Mouse (Mus musculus) thymus, postnatal 36 days (tissue): ENCODE results near the gene Slfn8.
A peak's percentile ranks its signal among the peaks of the same experiment; 100 is the strongest.
"Not testable (repeated sequence)": the region's sequence is repeated elsewhere in the genome, so short reads cannot be mapped to it uniquely, and the experiment has no call there.

Experiments
- DNase-seq, 2 experiments: peaks; one replicate each; pipeline ENCODE4 v3.0.0; 2022; ENCODE audit warnings: mixed read lengths in 2 of 2

Gene Slfn8

DNA sequence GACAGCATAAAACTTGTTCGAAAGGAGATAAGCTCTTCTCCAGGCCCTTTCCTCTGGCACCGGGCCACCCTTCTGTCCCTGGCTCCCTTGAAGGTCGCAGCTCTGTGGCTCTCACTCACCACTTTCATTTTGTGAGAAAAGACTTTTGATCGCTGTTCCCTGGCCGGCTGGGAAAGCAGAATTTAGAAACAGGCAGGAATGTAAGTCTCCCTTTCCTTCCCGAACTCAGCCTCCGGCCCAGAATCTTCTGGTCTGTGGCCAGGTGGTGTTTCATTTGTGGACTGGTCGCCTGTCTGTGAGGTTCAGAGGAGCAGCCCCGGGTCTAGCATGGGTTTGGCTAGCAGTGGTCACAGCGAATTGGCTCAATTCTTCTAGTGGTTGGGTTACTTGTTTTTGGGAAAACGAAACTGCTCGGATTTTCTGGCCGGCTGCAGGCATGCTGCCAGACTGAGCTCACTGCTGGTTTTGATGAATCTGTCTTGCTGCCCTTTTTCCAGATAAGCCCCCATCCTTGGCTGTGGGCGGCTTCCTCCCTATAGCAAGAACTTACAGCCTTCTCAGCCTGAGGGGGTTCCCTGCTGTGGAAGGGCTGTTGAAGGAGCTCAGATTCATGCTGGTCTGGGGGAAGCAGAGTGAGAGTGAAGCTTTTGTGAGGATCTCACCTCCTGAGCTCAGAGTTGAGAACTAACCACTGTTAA is 29.0 kb downstream of the Slfn8 start, which contains the start of gene Slfn9:
Gene Slfn9, minus strand, starts transcription at position 362 of the 698 bp plus-strand sequence.
- DNase-seq: peak; percentile 26 to 29

- DNase-seq: peak; percentile 27 to 31
Observed at GRCm38 (mm10) chr11:82990612-82991385, 29.8 kb downstream of the Slfn8 start.

DNA sequence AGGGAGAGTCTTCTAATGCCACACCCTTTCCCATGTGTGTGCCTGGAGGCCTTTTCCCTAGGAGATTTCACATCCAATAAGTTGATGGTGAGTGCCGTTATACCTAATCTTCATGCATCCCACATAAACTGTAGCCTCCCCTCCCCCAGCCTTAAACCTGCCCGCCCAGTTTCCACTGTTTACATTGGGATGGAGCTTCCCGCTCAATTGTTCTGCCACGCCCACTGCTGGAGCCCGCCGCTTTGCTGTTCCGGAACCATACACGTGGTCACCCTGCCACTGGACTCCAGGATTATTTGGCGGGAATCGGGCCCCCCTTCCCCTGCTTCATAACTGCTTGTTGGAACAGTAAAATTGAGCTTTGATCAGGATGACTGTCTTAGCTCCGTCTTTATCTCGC is 31.3 kb downstream of the Slfn8 start:
- DNase-seq: peak in 1 of 2 experiments; percentile 7

DNA sequence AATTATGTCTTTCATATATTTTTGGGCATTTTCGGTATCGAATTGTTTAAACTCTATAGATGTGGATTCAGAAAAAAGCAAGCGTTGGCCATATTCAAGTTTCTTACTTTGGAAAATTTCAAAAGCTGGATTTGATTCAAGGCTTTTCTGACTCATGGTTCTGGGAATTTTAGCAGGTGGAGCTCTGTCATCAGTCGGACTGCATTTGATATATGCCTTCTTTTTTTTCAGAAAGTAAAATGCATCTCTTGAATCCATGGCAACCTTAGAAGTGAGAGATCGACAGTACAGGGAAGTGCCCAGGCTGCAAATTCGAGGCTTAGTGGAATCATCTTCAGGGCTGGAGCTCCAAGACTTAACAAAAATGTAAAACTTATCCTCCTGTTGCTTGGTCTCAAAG is 33.0 kb downstream of the Slfn8 start:
- no peak for DNase-seq

DNA sequence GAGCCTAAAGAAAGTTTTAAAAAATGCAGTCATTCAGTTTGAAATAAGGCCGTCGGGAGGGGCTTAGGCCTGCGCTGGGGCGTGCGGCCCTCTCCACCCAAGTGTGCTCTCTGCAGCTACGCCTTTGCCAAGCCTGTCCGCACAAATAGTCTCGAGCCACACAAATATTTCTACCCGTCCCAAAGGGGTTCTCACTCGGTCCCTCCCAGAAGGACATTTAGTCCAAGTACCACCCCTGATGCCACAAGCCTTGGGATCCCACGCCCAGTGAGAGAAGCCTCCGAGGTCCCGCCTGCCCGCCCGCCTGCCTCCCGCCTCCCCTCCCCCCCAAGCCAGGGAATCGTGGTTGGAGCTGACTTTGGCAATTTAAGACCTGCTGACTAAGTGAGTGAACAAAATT is 37.4 kb downstream of the Slfn8 start:
- no peak for DNase-seq

DNA sequence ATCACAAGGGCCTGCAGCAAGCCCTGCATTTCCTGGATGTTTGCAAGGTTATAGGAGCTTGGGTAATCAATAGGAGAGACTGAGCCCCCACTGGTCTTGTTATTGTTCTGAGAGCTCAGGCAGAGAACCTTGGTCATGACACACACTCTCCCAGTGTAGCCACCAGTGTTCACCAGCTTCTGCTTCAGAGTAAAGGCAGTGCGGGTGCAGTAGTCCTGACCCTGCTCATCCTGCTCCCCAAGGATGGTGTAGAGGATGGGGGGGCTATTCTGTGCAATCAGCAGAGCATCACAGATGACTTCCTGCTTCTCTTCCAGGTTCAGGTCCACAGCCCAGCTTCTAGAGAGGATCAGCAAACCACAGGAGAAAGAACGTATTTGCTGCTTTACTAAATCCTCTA is 38.2 kb downstream of the Slfn8 start:
- DNase-seq: not testable (repeated sequence)

GRCm38 (mm10) chr11:82973916-82974315 is 46.7 kb downstream of the Slfn8 start:
- peak; percentile 29 to 41 for DNase-seq

DNA sequence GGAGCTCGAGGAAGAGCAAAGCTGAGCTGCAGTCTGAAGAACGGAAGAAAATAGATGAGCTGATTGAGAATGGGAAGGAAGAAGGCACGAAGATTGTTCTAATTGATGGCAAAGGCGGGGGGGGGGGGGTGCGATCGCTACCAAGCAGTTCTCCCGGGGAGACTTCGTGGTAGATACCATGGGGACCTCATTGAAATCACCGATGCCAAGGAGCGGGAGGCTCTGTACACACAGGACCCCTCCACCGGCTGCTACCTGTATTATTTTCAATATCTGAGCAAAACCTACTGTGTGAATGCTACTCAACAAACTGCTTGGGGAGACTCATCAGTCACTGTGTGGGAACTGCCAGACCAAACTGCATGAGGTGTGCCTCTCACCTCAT is 49.0 kb downstream of the Slfn8 start:
- no peak for DNase-seq

DNA sequence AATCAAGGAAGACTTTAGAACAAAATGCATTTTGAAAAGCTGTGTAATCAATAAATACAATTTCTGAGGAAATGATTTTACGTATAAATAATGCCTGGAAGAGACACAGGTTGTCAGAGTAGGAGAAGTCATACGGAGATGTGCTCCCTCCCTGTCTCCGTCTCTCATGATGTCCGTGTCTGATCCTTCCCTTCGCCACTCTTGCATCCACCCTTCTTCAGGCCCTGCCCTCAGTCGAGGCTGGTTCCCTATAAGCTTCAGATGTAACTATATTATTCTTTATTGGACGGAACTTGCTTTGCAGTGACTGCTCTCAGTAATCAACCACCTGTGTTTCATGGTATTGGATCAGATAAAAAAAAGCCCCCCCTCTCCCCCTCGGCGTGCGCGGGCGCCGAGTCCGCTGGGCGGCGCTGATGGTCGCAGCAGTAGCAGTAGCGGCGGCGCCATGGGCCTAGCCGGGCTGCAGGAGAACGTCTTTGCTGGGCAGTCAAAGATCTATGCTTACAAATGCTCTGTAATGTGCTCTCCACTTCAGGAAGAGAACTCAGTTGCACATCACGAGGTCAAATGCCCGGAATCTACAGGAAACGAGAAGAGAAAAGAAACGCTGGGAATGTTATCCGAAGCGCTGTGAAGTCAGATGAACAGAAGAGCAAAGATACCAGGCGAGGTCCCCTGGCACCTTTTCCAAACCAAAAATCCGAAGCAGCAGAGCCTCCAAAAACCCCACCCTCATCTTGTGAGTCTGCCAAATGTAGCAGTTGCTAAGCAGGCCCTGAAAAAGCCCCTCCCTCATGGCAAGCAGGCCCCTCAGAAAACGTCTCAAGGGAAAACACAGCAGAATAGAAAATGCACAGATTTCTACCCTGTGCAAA is 49.7 kb downstream of the Slfn8 start:
- DNase-seq: peak; percentile 41 to 47

DNA sequence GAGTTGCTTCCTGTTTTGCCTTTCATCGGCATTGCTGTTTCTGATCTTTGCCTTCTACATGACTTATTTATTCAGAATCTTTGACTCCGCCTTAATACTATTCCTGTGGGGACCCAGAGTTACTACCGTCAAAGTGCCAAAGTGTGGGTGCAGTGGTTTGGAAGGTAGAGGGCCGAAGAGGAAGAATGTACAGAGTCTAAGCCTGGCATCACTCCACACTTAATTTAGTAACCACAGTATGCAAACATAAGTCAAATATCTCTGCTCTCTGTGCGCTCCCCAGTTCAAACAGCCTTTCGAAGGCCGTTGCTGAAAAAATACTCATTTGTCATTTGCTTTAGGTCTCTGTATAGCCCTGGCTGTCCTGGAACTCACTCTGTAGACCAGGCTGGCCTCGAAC is 58.4 kb downstream of the Slfn8 start:
- DNase-seq: no peak

- DNase-seq: no peak
Observed at GRCm38 (mm10) chr11:82961743-82962142, 58.9 kb downstream of the Slfn8 start.

DNA sequence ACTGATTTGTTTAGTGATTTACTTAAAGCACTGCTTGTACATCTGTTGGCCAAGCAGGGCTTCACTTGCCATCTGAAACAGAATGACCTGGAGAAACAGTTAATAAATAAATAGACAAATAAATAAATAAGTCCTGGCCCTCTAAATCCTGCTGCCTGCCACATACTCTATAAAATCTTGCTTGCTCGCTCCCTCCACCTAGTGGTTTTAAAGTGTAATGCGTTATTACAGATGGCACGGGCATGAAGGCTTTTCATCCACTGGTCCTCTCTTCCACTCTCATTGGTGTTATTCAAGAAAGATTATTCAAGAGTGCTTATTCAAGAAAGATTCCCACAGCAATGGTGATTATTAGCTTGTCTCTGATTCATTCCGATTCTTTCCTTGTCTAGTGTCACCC is 61.0 kb downstream of the Slfn8 start:
- DNase-seq: no peak

DNA sequence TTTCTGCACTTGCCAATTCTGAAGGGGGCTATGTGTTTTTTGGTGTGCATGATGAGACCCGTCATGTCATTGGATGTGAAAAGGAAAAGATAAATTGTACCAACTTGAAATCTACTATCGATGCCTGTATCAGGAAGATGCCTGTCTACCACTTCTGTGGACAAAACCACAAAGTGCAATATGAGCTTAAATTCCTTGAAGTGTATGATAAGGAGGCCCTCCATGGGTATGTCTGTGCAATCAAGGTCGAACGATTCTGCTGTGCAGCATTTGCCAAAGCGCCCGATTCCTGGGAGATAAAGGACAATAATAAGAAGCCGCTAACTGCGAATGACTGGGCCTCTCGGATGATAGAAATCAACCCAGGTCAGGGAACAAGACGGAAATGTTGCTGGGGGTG is 63.7 kb downstream of the Slfn8 start:
- DNase-seq: no peak

- no peak for DNase-seq
Observed at GRCm38 (mm10) chr11:82954631-82955030, 66.0 kb downstream of the Slfn8 start.

DNA sequence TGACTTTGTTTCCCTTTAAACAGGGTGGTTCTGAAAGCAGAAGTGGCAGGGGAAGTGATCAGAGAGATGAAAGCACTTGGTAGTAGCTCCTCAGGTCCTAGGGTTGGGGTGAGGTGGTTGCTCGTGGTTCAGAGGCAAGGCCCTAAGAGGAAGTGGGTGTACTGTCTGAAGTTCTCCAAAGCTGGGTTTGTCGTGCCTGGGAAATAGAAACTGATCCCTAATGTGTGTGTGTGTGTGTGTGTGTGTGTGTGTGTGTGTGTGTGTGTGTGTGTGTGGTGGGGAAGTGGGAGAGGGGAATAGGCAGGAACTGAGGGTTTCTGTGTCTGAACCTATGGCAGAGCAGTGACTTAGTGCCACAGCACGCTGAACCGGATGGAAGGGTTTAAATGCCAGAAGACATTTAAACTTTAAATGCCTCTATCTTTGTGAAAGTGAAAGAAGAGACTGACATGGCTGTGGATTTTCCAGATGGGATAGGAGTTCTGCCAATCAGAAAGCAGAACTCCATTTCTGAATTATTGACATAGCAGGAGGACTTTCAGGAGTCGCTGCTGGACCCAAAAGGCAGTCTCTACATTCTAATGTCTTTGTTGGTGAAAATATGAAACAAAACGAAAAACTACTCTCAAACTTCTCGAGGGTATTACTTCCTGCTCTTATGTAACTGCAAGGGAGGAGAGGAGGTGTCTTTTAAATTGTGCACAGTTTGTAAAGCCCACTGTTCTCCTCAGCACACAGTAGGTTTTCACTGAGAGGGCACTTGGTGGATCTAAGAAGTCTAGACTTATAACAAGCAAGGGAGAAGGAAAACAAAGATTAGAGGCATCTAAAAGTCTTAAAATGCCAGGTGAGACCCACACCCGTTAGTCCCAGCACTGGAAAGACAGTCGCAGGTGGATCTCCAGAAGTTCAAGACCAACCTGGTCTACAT is 67.7 kb downstream of the Slfn8 start:
- peak; percentile 70 to 72 for DNase-seq
